Mouse (Mus musculus): Measurements from ENCODE around the gene Ccl6.

DNA sequence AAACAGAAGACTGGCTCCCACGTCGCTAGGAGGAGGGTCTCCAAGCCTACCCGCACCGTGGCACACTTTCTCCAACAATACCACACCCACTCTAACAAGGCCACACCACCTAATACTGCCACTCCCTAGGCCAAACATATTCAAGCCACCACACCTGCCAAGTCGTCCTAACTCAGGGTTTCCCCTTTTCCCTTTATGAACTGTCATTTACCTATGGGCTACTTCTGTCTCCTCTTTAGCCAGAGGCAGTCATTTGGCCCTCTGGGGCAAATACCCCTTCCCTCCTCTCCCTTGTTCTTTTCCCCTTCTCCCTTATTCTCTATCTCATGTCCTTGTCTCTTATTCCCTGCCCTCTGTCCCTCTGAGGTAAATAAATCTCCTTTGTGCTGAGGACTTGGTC lies 41.2 kb downstream of the Ccl6 start:
- TF ChIP-seq CTCF (IDR thresholded peaks at IDR 0.05; ENCODE audit: extremely low read depth, insufficient read depth, insufficient read length, insufficient replicate concordance), result no peak
- TF ChIP-seq POLR2A (IDR thresholded peaks at IDR 0.05; ENCODE audit: low read depth, low read length), result no peak

Data from spleen, adult 2 months (tissue).